Mouse (Mus musculus) myocyte (in vitro differentiated cells): ENCODE results near the gene Herpud1. TPM values are rescaled to one million over a fixed set of nuclear protein-coding genes. Genes with fewer than 3 reads are reported as not detected.

Experiments
- H3K27me3 ChIP-seq: one replicate; pipeline ENCODE4 v1.6.1; 2011; ENCODE audit not compliant: control insufficient read depth, insufficient read depth, insufficient read length
- H3K36me3 ChIP-seq: one replicate; pipeline ENCODE4 v1.6.1; 2011; ENCODE audit not compliant: control insufficient read depth, insufficient read depth
- H3K4me2 ChIP-seq: one replicate; pipeline ENCODE4 v1.6.1; 2011; ENCODE audit warnings: low read depth, control low read depth
- H3K4me3 ChIP-seq: one replicate; pipeline ENCODE4 v1.5.1; 2011; ENCODE audit warnings: mild to moderate bottlenecking, control low read depth, moderate library complexity
- H3K79me2 ChIP-seq: one replicate; pipeline ENCODE4 v1.6.1; 2011; ENCODE audit not compliant: control insufficient read depth, insufficient read depth
- H3ac ChIP-seq: one replicate; pipeline ENCODE4 v1.6.1; 2011; ENCODE audit not compliant: control insufficient read depth, insufficient read length
- CEBPB ChIP-seq: IDR thresholded peaks from 2 replicates; pipeline ENCODE4 v1.6.1; 2011; ENCODE audit warnings: mild to moderate bottlenecking, moderate library complexity; ENCODE audit not compliant: poor library complexity, insufficient read depth, severe bottlenecking
- E2F4 ChIP-seq: IDR thresholded peaks from one replicate; pipeline ENCODE4 v1.6.1; 2011; ENCODE audit warnings: mild to moderate bottlenecking, control low read depth, moderate library complexity; ENCODE audit not compliant: insufficient read depth
- MAX ChIP-seq: IDR thresholded peaks from one replicate; pipeline ENCODE4 v1.6.1; 2011; ENCODE audit warnings: low read depth, mild to moderate bottlenecking, control low read depth
- MYOD1 ChIP-seq, 3 experiments: IDR thresholded peaks; one replicate each; pipeline ENCODE4 v1.6.1; 2011; ENCODE audit warnings: control low read depth in 2 of 3, low read depth in 2 of 3, mild to moderate bottlenecking in 2 of 3, moderate library complexity in 1 of 3; ENCODE audit not compliant: insufficient read length in 2 of 3, control insufficient read depth in 1 of 3
- MYOG ChIP-seq, 3 experiments: IDR thresholded peaks; one replicate each; pipeline ENCODE4 v1.6.1; 2011; ENCODE audit warnings: control low read depth in 2 of 3, low read depth in 2 of 3, mild to moderate bottlenecking in 2 of 3; ENCODE audit not compliant: insufficient read length in 2 of 3, control insufficient read depth in 1 of 3, insufficient read depth in 1 of 3
- POLR2A ChIP-seq: IDR thresholded peaks from one replicate; pipeline ENCODE4 v1.6.1; 2011; ENCODE audit warnings: low read depth, mild to moderate bottlenecking, control low read depth, moderate library complexity; ENCODE audit not compliant: insufficient read length
- POLR2AphosphoS2 ChIP-seq: IDR thresholded peaks from one replicate; pipeline ENCODE4 v1.6.1; 2011; ENCODE audit warnings: low read depth, control low read depth; ENCODE audit not compliant: insufficient read length
- REST ChIP-seq: IDR thresholded peaks from one replicate; pipeline ENCODE4 v1.6.1; 2011; ENCODE audit warnings: mild to moderate bottlenecking, control low read depth, moderate library complexity; ENCODE audit not compliant: insufficient read depth, insufficient read length
- SRF ChIP-seq: IDR thresholded peaks from one replicate; pipeline ENCODE4 v1.6.1; 2011; ENCODE audit warnings: low read depth; ENCODE audit not compliant: control insufficient read depth, insufficient read length
- TCF12 ChIP-seq: IDR thresholded peaks from one replicate; pipeline ENCODE4 v1.6.1; 2011; ENCODE audit warnings: mild to moderate bottlenecking, control low read depth; ENCODE audit not compliant: poor library complexity, insufficient read depth, severe bottlenecking
- TCF3 ChIP-seq: IDR thresholded peaks from one replicate; pipeline ENCODE4 v1.6.1; 2011; ENCODE audit warnings: low read depth, control low read depth; ENCODE audit not compliant: insufficient read length
- USF1 ChIP-seq: IDR thresholded peaks from one replicate; pipeline ENCODE4 v1.6.1; 2011; ENCODE audit warnings: low read depth, mild to moderate bottlenecking, control low read depth, moderate library complexity
- polyA plus RNA-seq: library from polyadenylated mRNA; unstranded; fragments of >200 nt; fragmentation: generic; extraction: Trizol; gene quantifications from one replicate; pipeline ENCODE4 v1.2.1, GENCODE M21; 2012; ENCODE audit warnings: missing spikeins

Herpud1 gene
- polyA plus RNA-seq, 1 experiment: 292 TPM

- peaks cover 15% of the 10 kb centered on the region for H3K27me3 ChIP-seq
- no peak for TF ChIP-seq REST
- TF ChIP-seq MYOD1 (IDR thresholded peaks at IDR 0.05; ENCODE audit: control insufficient read depth in 1 of 3, insufficient read length in 2 of 3, low read depth in 2 of 3): no peak
- no peak for TF ChIP-seq POLR2A
- no peak for TF ChIP-seq USF1
- no peak for TF ChIP-seq CEBPB
- TF ChIP-seq TCF3: no peak
- no peak for TF ChIP-seq TCF12
- TF ChIP-seq SRF: no peak
- no peak for TF ChIP-seq MAX
- no peak for TF ChIP-seq MYOG (IDR thresholded peaks at IDR 0.05; ENCODE audit: control insufficient read depth in 1 of 3, insufficient read depth in 1 of 3, insufficient read length in 2 of 3, low read depth in 2 of 3)
- TF ChIP-seq POLR2AphosphoS2: no peak
- TF ChIP-seq E2F4: no peak
- no peaks in the 10 kb centered on the region for H3K79me2 ChIP-seq
- no peak overlapping the region for H3ac ChIP-seq
- no peaks in the 10 kb centered on the region for H3K36me3 ChIP-seq
- no peak overlapping the region for H3K4me3 ChIP-seq
- no peak overlapping the region for H3K4me2 ChIP-seq
Measured at GRCm38 (mm10) chr8:94435397-94436111, 49.3 kb downstream of the Herpud1 start.

- Histone ChIP-seq H3K36me3 (no peaks in the 10 kb centered on the region), H3K79me2 (no peaks in the 10 kb centered on the region), H3ac (no peak overlapping the region), H3K4me3 (no peak overlapping the region), H3K4me2 (no peak overlapping the region), H3K27me3 (peaks cover 21% of the 10 kb centered on the region)
- TF ChIP-seq MAX: no peak
- TF ChIP-seq POLR2A: no peak
- TF ChIP-seq MYOG (IDR thresholded peaks at IDR 0.05; ENCODE audit: control insufficient read depth in 1 of 3, insufficient read depth in 1 of 3, insufficient read length in 2 of 3, low read depth in 2 of 3): no peak
- TF ChIP-seq TCF3: no peak
Measured at GRCm38 (mm10) chr8:94436112-94436572, 49.9 kb downstream of the Herpud1 start.

GRCm38 (mm10) chr8:94436900-94437299 lies 50.7 kb downstream of the Herpud1 start:
- H3K36me3 ChIP-seq: no peaks in the 10 kb centered on the region
- no peak for TF ChIP-seq CEBPB
- TF ChIP-seq MYOD1 (IDR thresholded peaks at IDR 0.05; ENCODE audit: control insufficient read depth in 1 of 3, insufficient read length in 2 of 3, low read depth in 2 of 3): no peak
- no peak for TF ChIP-seq MAX
- no peak for TF ChIP-seq TCF12
- TF ChIP-seq E2F4: no peak
- no peak for TF ChIP-seq POLR2A
- no peak for TF ChIP-seq SRF
- no peak for TF ChIP-seq TCF3
- TF ChIP-seq USF1: no peak
- no peaks in the 10 kb centered on the region for H3K79me2 ChIP-seq
- H3K4me3 ChIP-seq: no peak overlapping the region
- H3K4me2 ChIP-seq: no peak overlapping the region
- H3K27me3 ChIP-seq: peaks cover 27% of the 10 kb centered on the region
- no peak overlapping the region for H3ac ChIP-seq

GRCm38 (mm10) chr8:94438659-94439058 lies 52.4 kb downstream of the Herpud1 start:
- Histone ChIP-seq H3K4me2 (no peak overlapping the region), H3K27me3 (peaks cover 29% of the 10 kb centered on the region), H3K36me3 (no peaks in the 10 kb centered on the region), H3K79me2 (no peaks in the 10 kb centered on the region), H3ac (no peak overlapping the region), H3K4me3 (no peak overlapping the region)
- no peak for TF ChIP-seq SRF
- TF ChIP-seq CEBPB: no peak
- TF ChIP-seq MAX: no peak
- TF ChIP-seq REST: no peak
- TF ChIP-seq USF1: no peak
- TF ChIP-seq TCF3: peak; percentile 6
- no peak for TF ChIP-seq TCF12
- no peak for TF ChIP-seq E2F4
- TF ChIP-seq POLR2AphosphoS2: no peak
- peak in 1 of 3 experiments; percentile 54 for TF ChIP-seq MYOG (IDR thresholded peaks at IDR 0.05; ENCODE audit: control insufficient read depth in 1 of 3, insufficient read depth in 1 of 3, insufficient read length in 2 of 3, low read depth in 2 of 3)
- TF ChIP-seq MYOD1 (IDR thresholded peaks at IDR 0.05; ENCODE audit: control insufficient read depth in 1 of 3, insufficient read length in 2 of 3, low read depth in 2 of 3): peak in 2 of 3 experiments; percentile 49 to 56
- no peak for TF ChIP-seq POLR2A

GRCm38 (mm10) chr8:94439691-94440090 lies 53.5 kb downstream of the Herpud1 start:
- Histone ChIP-seq H3K27me3 (peaks cover 28% of the 10 kb centered on the region), H3K4me2 (no peak overlapping the region), H3K36me3 (no peaks in the 10 kb centered on the region), H3K4me3 (no peak overlapping the region), H3ac (no peak overlapping the region), H3K79me2 (no peaks in the 10 kb centered on the region)
- TF ChIP-seq TCF3 (no peak), MAX (no peak), MYOG (IDR thresholded peaks at IDR 0.05; ENCODE audit: control insufficient read depth in 1 of 3, insufficient read depth in 1 of 3, insufficient read length in 2 of 3, low read depth in 2 of 3) (no peak), REST (no peak), USF1 (no peak), POLR2AphosphoS2 (no peak), MYOD1 (IDR thresholded peaks at IDR 0.05; ENCODE audit: control insufficient read depth in 1 of 3, insufficient read length in 2 of 3, low read depth in 2 of 3) (no peak), SRF (no peak), TCF12 (no peak), CEBPB (no peak), POLR2A (no peak), E2F4 (no peak)
